Mouse (Mus musculus) lung, adult 2 months (tissue): ENCODE data around the gene 9930022D16Rik. TPM values are rescaled to one million over a fixed set of nuclear protein-coding genes. Genes with fewer than 3 reads are reported as not detected.

Experiments used
- DNase-seq: peaks from one replicate; pipeline ENCODE4 v3.0.0; 2022
- H3K4me1 ChIP-seq: fragments of 200-500 bp; 2 replicates; pipeline ENCODE4 v1.6.1; 2011; ENCODE audit warnings: low read length; ENCODE audit not compliant: control insufficient read depth, insufficient read depth
- H3K4me3 ChIP-seq: fragments of 200-500 bp; replicated peaks from 2 replicates; pipeline ENCODE3; 2011; ENCODE audit warnings: low read depth, mild to moderate bottlenecking, control low read depth, low read length; ENCODE audit errors: extremely low read depth
- CTCF ChIP-seq: fragments of 200-500 bp; IDR thresholded peaks from 2 replicates; pipeline ENCODE4 v1.5.1; 2011; ENCODE audit warnings: mild to moderate bottlenecking, low read length, control low read depth; ENCODE audit not compliant: insufficient read depth
- POLR2A ChIP-seq: fragments of 200-500 bp; IDR thresholded peaks from 2 replicates; pipeline ENCODE4 v1.6.1; 2011; ENCODE audit warnings: low read depth, mild to moderate bottlenecking, control low read depth, low read length, borderline replicate concordance; ENCODE audit errors: extremely low read depth
- WGBS: fragments of 180-500 bp; shearing (Covaris S2); methylation state at CpG from one replicate; pipeline ENCODE4 v1.1.7; 2018; 5-methylcytosine and 5-hydroxymethylcytosine counted together
- polyA plus RNA-seq: library from polyadenylated mRNA; depleted of rRNA; stranded (reverse); fragments of >200 nt; gene quantifications from 2 replicates; pipeline ENCODE4 v1.2.3, GENCODE M21; 2012

Gene 9930022D16Rik
- polyA plus RNA-seq, 1 experiment: not detected

- TF ChIP-seq CTCF: no peak
- TF ChIP-seq POLR2A: no peak
- DNase-seq: no peak
- 47% methylated on average over 5 of the region's 5 CpGs for WGBS
Observed at GRCm38 (mm10) chr11:109380662-109381061, 33.1 kb upstream of the 9930022D16Rik start.

GRCm38 (mm10) chr11:109385296-109385695 lies 28.4 kb upstream of the 9930022D16Rik start:
- Histone ChIP-seq H3K4me1 (peaks cover 33% of the 10 kb centered on the region), H3K4me3 (no peak overlapping the region)
- no peak for DNase-seq
- WGBS: 87% methylated on average over 8 of the region's 8 CpGs
- no peak for TF ChIP-seq POLR2A
- TF ChIP-seq CTCF: no peak

More at GRCm38 (mm10) chr11:109380662-109381061, 33.1 kb upstream of the 9930022D16Rik start:
- Histone ChIP-seq H3K4me1 (peaks cover 38% of the 10 kb centered on the region), H3K4me3 (no peak overlapping the region)

GRCm38 (mm10) chr11:109389046-109389445 lies 24.7 kb upstream of the 9930022D16Rik start:
- no peak overlapping the region for H3K4me3 ChIP-seq
- no peak for TF ChIP-seq CTCF
- DNase-seq: no peak
- WGBS: 37% methylated on average over 5 of the region's 5 CpGs
- peaks cover 35% of the 10 kb centered on the region for H3K4me1 ChIP-seq

- TF ChIP-seq CTCF (no peak), POLR2A (no peak)
- 76% methylated on average over 7 of the region's 7 CpGs for WGBS
- DNase-seq: no peak
- Histone ChIP-seq H3K4me1 (peaks cover 38% of the 10 kb centered on the region), H3K4me3 (no peak overlapping the region)
Observed at GRCm38 (mm10) chr11:109391200-109391599, 22.5 kb upstream of the 9930022D16Rik start.

GRCm38 (mm10) chr11:109391760-109392159 lies 22.0 kb upstream of the 9930022D16Rik start:
- Histone ChIP-seq H3K4me1 (peaks cover 36% of the 10 kb centered on the region), H3K4me3 (no peak overlapping the region)
- WGBS: 42% methylated on average over 7 of the region's 7 CpGs
- peak; percentile 19 for DNase-seq
- TF ChIP-seq CTCF: no peak
- TF ChIP-seq POLR2A: no peak

- TF ChIP-seq POLR2A (no peak), CTCF (no peak)
- H3K4me1 ChIP-seq: peaks cover 33% of the 10 kb centered on the region
- 86% methylated on average over 9 of the region's 9 CpGs for WGBS
Observed at GRCm38 (mm10) chr11:109392601-109393000, 21.1 kb upstream of the 9930022D16Rik start.

GRCm38 (mm10) chr11:109394758-109395157 lies 19.0 kb upstream of the 9930022D16Rik start:
- DNase-seq: no peak
- H3K4me1 ChIP-seq: peaks cover 26% of the 10 kb centered on the region
- no peak for TF ChIP-seq POLR2A
- no peak for TF ChIP-seq CTCF
- WGBS: 59% methylated on average over 9 of the region's 9 CpGs
- no peak overlapping the region for H3K4me3 ChIP-seq

More at GRCm38 (mm10) chr11:109392601-109393000, 21.1 kb upstream of the 9930022D16Rik start:
- H3K4me3 ChIP-seq: no peak overlapping the region
- DNase-seq: no peak

GRCm38 (mm10) chr11:109395291-109395690 lies 18.4 kb upstream of the 9930022D16Rik start:
- DNase-seq: no peak
- 73% methylated on average over 9 of the region's 9 CpGs for WGBS
- peaks cover 26% of the 10 kb centered on the region for H3K4me1 ChIP-seq
- H3K4me3 ChIP-seq: no peak overlapping the region
- no peak for TF ChIP-seq POLR2A
- TF ChIP-seq CTCF: no peak

- TF ChIP-seq POLR2A (no peak), CTCF (no peak)
- DNase-seq: no peak
- Histone ChIP-seq H3K4me3 (no peak overlapping the region), H3K4me1 (no peaks in the 10 kb centered on the region)
- 88% methylated on average over 5 of the region's 5 CpGs for WGBS
Observed at GRCm38 (mm10) chr11:109406431-109406830, 7.3 kb upstream of the 9930022D16Rik start.

GRCm38 (mm10) chr11:109410197-109410980 lies 3.3 kb upstream of the 9930022D16Rik start:
- H3K4me3 ChIP-seq: no peak overlapping the region
- no peak for TF ChIP-seq CTCF
- TF ChIP-seq POLR2A: no peak
- 86% methylated on average over 15 of the region's 15 CpGs for WGBS
- H3K4me1 ChIP-seq: no peaks in the 10 kb centered on the region
- no peak for DNase-seq
